Mouse (Mus musculus) gastrocnemius, adult 2 months (tissue): ENCODE results near the gene Krtap4-9. TPM values are rescaled to one million over a fixed set of nuclear protein-coding genes. Genes with fewer than 3 reads are reported as not detected.
"Not testable (repeated sequence)": the region's sequence is repeated elsewhere in the genome, so short reads cannot be mapped to it uniquely, and the experiment has no call there.

Experiments
- DNase-seq: peaks from one replicate; pipeline ENCODE4 v3.0.0; 2022
- H3K27ac ChIP-seq: fragments of 200-600 bp; 2 replicates; pipeline ENCODE4 v1.8.1; 2022; ENCODE audit warnings: mild to moderate bottlenecking
- H3K4me3 ChIP-seq: fragments of 200-600 bp; 2 replicates; pipeline ENCODE4 v1.8.1; 2022; ENCODE audit warnings: mild to moderate bottlenecking, moderate library complexity
- CTCF ChIP-seq: fragments of 200-600 bp; IDR thresholded peaks from 2 replicates; pipeline ENCODE4 v1.8.1; 2022; ENCODE audit warnings: antibody characterized with exemption, mild to moderate bottlenecking, moderate library complexity
- intact Hi-C: fragments of 180-260 bp; cut with DNase I; formaldehyde crosslinking; loops from one replicate; pipeline ENCODE4 v1.15.1; 2025
- long read RNA-seq, 2 experiments: library from polyadenylated mRNA; stranded (forward); transcript quantifications; one replicate each; pipeline ENCODE4 v2.0.0; 2021
- total RNA-seq, 2 experiments: library from RNA; stranded (reverse); gene quantifications; 2 replicates each; pipeline ENCODE4 v1.2.3; 2021

Gene Krtap4-9
- total RNA-seq = not detected
- long read RNA-seq, experiment 1 = 0 reads
- long read RNA-seq, experiment 2 = 0 reads

- H3K27ac ChIP-seq, intact Hi-C loops, DNase-seq, H3K4me3 ChIP-seq: not testable (repeated sequence)
These were observed at the start of gene Krtap4-9 for GRCm38 (mm10) chr11:99784900-99785299. Gene Krtap4-9 (plus strand): TSS chr11:99785200.

GRCm38 (mm10) chr11:99743985-99744384, 41.0 kb upstream of the Krtap4-9 start:
- no peak for TF ChIP-seq CTCF
- H3K27ac ChIP-seq = no peak overlapping the region
- intact Hi-C loops = no loop called here
- H3K4me3 ChIP-seq = no peak overlapping the region
- no peak for DNase-seq

- no peak overlapping the region for H3K4me3 ChIP-seq
- intact Hi-C loops = no loop called here
- no peak overlapping the region for H3K27ac ChIP-seq
- no peak for TF ChIP-seq CTCF
- no peak for DNase-seq
These were observed 26.1 kb upstream of the Krtap4-9 start for GRCm38 (mm10) chr11:99758877-99759276.

GRCm38 (mm10) chr11:99768410-99768809, 16.6 kb upstream of the Krtap4-9 start:
- H3K27ac ChIP-seq = no peak overlapping the region
- H3K4me3 ChIP-seq = no peak overlapping the region
- intact Hi-C loops = no loop called here
- DNase-seq = no peak
- TF ChIP-seq CTCF = no peak

DNA sequence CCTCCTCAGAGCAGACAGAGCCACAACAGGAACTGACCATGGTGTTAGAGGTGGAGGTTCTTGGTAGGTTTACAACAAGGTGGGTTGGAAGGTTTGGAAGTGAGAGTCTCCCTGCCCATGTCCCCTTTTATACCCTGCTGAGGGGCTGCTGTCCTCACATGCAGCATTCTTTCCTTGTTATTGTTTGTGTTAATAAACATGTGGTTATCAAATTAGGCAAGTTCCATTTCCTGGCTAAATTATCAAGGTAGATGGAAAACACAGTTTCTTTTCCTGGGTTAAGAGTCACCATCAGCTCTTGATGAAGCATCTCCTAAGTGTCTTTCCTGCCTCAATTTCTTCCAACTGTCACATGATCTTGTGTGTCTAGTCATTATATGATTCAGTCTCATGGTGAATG, 12.2 kb upstream of the Krtap4-9 start, which contains the start of gene Gm11595:
Gene Gm11595, minus strand, starts transcription at position 101 of the 400 bp plus-strand sequence.
- H3K27ac ChIP-seq, H3K4me3 ChIP-seq, intact Hi-C loops, DNase-seq: not testable (repeated sequence)

DNA sequence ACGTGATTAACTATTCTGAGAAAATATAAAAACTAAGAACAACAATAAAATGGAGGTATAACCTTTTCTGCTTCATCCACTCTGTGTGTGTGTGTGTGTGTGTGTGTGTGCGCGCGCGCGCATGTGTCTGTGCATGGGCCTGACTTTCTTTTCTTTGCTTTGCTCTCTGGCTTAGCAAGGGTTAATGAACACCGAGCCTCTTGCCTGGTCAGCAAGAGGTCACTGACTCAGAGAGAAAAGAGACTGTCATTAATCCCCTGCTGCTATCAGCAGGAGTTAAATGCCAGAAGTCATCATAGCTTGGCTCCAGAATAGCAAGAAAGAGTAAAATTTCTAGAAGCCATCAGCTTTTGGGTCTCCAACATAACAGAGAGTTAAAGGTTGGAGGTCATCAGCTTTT, 6.6 kb upstream of the Krtap4-9 start:
- no peak overlapping the region for H3K4me3 ChIP-seq
- DNase-seq = no peak
- intact Hi-C loops = no loop called here
- no peak for TF ChIP-seq CTCF
- H3K27ac ChIP-seq = no peak overlapping the region

DNA sequence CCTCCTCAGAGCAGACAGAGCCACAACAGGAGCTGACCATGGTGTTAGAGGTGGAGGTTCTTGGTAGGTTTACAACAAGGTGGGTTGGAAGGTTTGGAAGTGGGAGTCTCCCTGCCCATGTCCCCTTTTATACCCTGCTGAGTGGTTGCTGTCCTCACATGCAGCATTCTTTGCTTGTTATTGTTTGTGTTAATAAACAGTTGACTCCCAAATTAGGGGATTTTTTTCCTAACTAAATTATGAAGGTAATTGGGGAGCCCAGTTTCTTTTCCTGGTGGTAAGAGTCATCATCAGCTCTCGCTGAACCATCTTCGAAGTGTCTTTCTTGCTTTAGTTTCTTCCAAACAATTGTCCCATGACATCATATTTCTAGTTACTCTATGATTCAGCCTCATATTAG, 4.4 kb upstream of the Krtap4-9 start, which contains the start of gene Krtap4-8:
Gene Krtap4-8, minus strand, starts transcription at position 101 of the 400 bp plus-strand sequence.
- intact Hi-C loops = no loop called here
- no peak for DNase-seq
- TF ChIP-seq CTCF = no peak
- Histone ChIP-seq H3K4me3 (no peak within 1 kb of the TSS), H3K27ac (no peak within 1 kb of the TSS)

DNA sequence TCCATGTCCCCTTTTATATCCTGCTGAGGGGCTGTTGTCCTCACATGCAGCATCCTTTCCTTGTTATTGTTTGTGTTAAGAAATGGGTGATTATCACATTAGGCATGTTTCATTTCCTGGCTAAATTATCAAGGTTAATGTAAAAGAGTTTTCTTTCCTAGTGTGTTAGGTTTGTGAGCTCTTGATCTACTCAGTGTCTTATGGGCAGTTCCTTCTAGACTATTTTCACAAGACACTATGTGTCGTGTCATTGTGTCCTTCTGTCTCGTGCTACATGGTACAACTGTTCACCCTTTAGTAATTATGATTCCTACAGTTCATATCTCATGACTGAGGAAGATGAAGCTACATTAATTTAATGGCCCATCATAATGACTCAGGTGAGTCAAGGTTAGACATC, 8.4 kb downstream of the Krtap4-9 start, which contains the start of gene Gm11596:
Gene Gm11596, minus strand, starts transcription at position 101 of the 400 bp plus-strand sequence.
- intact Hi-C loops = no loop called here
- no peak for DNase-seq
- TF ChIP-seq CTCF = no peak
- Histone ChIP-seq H3K4me3 (no peak within 1 kb of the TSS), H3K27ac (no peak within 1 kb of the TSS)

GRCm38 (mm10) chr11:99798832-99799231, 13.8 kb downstream of the Krtap4-9 start, which contains the start of gene Gm11569:
Gene Gm11569 (minus strand): TSS chr11:99798932.
- intact Hi-C loops, DNase-seq, H3K27ac ChIP-seq, H3K4me3 ChIP-seq: not testable (repeated sequence)

DNA sequence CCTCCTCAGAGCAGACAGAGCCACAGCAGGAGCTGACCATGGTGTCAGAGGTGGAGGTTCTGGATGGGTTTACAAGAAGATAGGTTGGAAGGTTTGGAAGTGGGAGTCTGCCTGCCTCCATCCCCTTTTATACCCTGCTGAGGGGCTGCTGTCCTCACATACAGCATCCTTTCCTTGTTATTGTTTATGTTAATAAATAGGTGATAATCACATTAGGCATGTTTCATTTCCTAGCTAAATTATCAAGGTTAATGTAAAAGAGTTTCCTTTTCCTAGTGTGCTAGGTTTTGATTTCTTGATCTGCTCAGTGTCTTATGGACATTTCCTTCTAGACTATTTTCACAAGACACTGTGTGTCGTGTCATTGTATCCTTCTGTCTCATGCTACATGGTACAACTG, 19.3 kb downstream of the Krtap4-9 start, which contains the start of gene Gm11554:
Gene Gm11554, minus strand, starts transcription at position 101 of the 400 bp plus-strand sequence.
- H3K27ac ChIP-seq, intact Hi-C loops, H3K4me3 ChIP-seq, DNase-seq: not testable (repeated sequence)

GRCm38 (mm10) chr11:99809792-99810191, 24.8 kb downstream of the Krtap4-9 start, which contains the start of gene Krtap4-13:
Gene Krtap4-13 (minus strand): TSS chr11:99809892.
- H3K27ac ChIP-seq, H3K4me3 ChIP-seq, intact Hi-C loops, DNase-seq: not testable (repeated sequence)

DNA sequence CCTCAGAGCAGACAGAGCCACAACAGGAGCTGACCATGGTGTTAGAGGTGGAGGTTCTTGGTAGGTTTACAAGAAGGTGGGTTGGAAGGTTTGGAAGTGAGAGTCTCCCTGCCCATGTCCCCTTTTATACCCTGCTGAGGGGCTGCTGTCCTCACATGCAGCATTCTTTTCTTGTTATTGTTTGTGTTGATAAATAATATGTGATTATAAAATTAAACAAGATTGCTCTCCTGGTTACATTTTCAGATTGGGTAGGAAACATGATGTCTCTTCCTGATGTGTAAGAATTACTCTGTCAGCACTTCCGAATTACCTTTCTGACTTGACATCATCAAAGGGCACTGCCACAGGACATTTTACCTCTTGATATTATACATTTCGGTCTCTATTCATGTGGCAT, 30.6 kb downstream of the Krtap4-9 start, which contains the start of gene Gm11564:
Gene Gm11564, minus strand, starts transcription at position 101 of the 400 bp plus-strand sequence.
- H3K27ac ChIP-seq, DNase-seq, H3K4me3 ChIP-seq, intact Hi-C loops: not testable (repeated sequence)

Other genes starting within 250 kb of the Krtap4-9 start
- gene Krt40, start 242.0 kb upstream of the Krtap4-9 start, total RNA-seq = not detected
- gene Krtap3-3, start 234.3 kb upstream of the Krtap4-9 start, total RNA-seq = not detected
- not detected for gene Krtap3-2, start 228.3 kb upstream of the Krtap4-9 start, total RNA-seq
- not detected for gene Gm11939, start 225.7 kb upstream of the Krtap4-9 start, total RNA-seq
- gene Krtap3-1, start 218.6 kb upstream of the Krtap4-9 start, total RNA-seq = not detected
- gene Krtap1-5, start 204.2 kb upstream of the Krtap4-9 start, total RNA-seq = not detected
- not detected for gene Krtap1-4, start 201.5 kb upstream of the Krtap4-9 start, total RNA-seq
- not detected for gene Krtap1-3, start 193.9 kb upstream of the Krtap4-9 start, total RNA-seq
- not detected for gene Krtap9-3, start 187.1 kb upstream of the Krtap4-9 start, total RNA-seq
- not detected for gene Gm11938, start 181.9 kb upstream of the Krtap4-9 start, total RNA-seq
- gene Gm11937, start 175.0 kb upstream of the Krtap4-9 start, total RNA-seq = not detected
- not detected for gene Krtap2-4, start 170.4 kb upstream of the Krtap4-9 start, total RNA-seq
- gene Gm11562, start 164.8 kb upstream of the Krtap4-9 start, total RNA-seq = not detected
- not detected for gene Krtap4-1, start 157.0 kb upstream of the Krtap4-9 start, total RNA-seq
- not detected for gene Krtap4-2, start 150.1 kb upstream of the Krtap4-9 start, total RNA-seq
- gene Krtap4-7, start 141.1 kb upstream of the Krtap4-9 start, total RNA-seq = not detected
- not detected for gene Gm11555, start 135.0 kb upstream of the Krtap4-9 start, total RNA-seq
- not detected for gene Gm11563, start 126.2 kb upstream of the Krtap4-9 start, total RNA-seq
- not detected for gene Krtap4-6, start 119.2 kb upstream of the Krtap4-9 start, total RNA-seq
- gene Gm14190, start 94.5 kb upstream of the Krtap4-9 start, total RNA-seq = not detected
- not detected for gene Gm14180, start 50.9 kb upstream of the Krtap4-9 start, total RNA-seq
- not detected for gene Gm11595, start 12.3 kb upstream of the Krtap4-9 start, total RNA-seq
- gene Krtap4-8, start 4.5 kb upstream of the Krtap4-9 start, total RNA-seq = not detected
- gene Gm11596, start 8.3 kb downstream of the Krtap4-9 start, total RNA-seq = not detected
- gene Gm11569, start 13.7 kb downstream of the Krtap4-9 start, total RNA-seq = not detected
- not detected for gene Gm11554, start 19.2 kb downstream of the Krtap4-9 start, total RNA-seq
- gene Krtap4-13, start 24.7 kb downstream of the Krtap4-9 start, total RNA-seq = not detected
- not detected for gene Gm11564, start 30.5 kb downstream of the Krtap4-9 start, total RNA-seq
- not detected for gene 2300003K06Rik, start 52.9 kb downstream of the Krtap4-9 start, total RNA-seq
- gene Krtap4-16, start 66.4 kb downstream of the Krtap4-9 start, total RNA-seq = not detected
- not detected for gene Gm11568, start 72.7 kb downstream of the Krtap4-9 start, total RNA-seq
- not detected for gene Gm11559, start 79.3 kb downstream of the Krtap4-9 start, total RNA-seq
- not detected for gene Krtap9-1, start 88.2 kb downstream of the Krtap4-9 start, total RNA-seq
- not detected for gene Gm11567, start 94.0 kb downstream of the Krtap4-9 start, total RNA-seq
- gene Krtap31-1, start 122.7 kb downstream of the Krtap4-9 start, total RNA-seq = not detected
- not detected for gene Gm11565, start 129.6 kb downstream of the Krtap4-9 start, total RNA-seq
- gene Krtap31-2, start 151.1 kb downstream of the Krtap4-9 start, total RNA-seq = not detected
- gene Krtap9-5, start 163.3 kb downstream of the Krtap4-9 start, total RNA-seq = not detected
- not detected for gene Krtap29-1, start 193.9 kb downstream of the Krtap4-9 start, total RNA-seq
- not detected for gene Krtap16-1, start 201.4 kb downstream of the Krtap4-9 start, total RNA-seq
- gene Krtap17-1, start 208.8 kb downstream of the Krtap4-9 start, total RNA-seq = not detected
- gene Krt33a, start 231.0 kb downstream of the Krtap4-9 start, total RNA-seq = not detected
- not detected for gene Krt33b, start 244.7 kb downstream of the Krtap4-9 start, total RNA-seq